Mouse (Mus musculus) ES-E14 (cell line): ENCODE measurements around the gene Lrrc57. TPM values are rescaled to one million over a fixed set of nuclear protein-coding genes. Genes with fewer than 3 reads are reported as not detected.

Experiments used
- DNase-seq: peaks from one replicate; pipeline ENCODE4 v3.0.0-alpha.2; 2013; ENCODE audit warnings: low read depth, low spot score
- H3K27ac ChIP-seq: 2 replicates; pipeline ENCODE4 v1.5.1; 2012; ENCODE audit warnings: low read depth, mild to moderate bottlenecking, low read length, moderate library complexity, mixed read lengths; ENCODE audit not compliant: poor library complexity, insufficient read depth, severe bottlenecking
- H3K36me3 ChIP-seq: 2 replicates; pipeline ENCODE4 v1.6.1; 2012; ENCODE audit warnings: mild to moderate bottlenecking, low read length, moderate library complexity, mixed read lengths; ENCODE audit not compliant: control insufficient read depth, poor library complexity, insufficient read depth, severe bottlenecking
- H3K4me1 ChIP-seq, 2 experiments: fragments of 150-350 bp in 1 of 2; sonication (generic) in 1 of 2; 2 replicates each; pipeline ENCODE4 v1.6.1; 2012; ENCODE audit warnings: low read length in 2 of 2, mild to moderate bottlenecking in 1 of 2, mixed read lengths in 1 of 2; ENCODE audit not compliant: control insufficient read depth in 2 of 2, insufficient read depth in 2 of 2, poor library complexity in 1 of 2
- H3K4me3 ChIP-seq, 2 experiments: fragments of 150-350 bp in 1 of 2; sonication (generic) in 1 of 2; 2 replicates each; pipeline ENCODE4 v1.5.1; 2012; ENCODE audit warnings: low read length in 2 of 2, low read depth in 1 of 2, mild to moderate bottlenecking in 1 of 2, mixed read lengths in 1 of 2; ENCODE audit not compliant: insufficient read depth in 1 of 2, poor library complexity in 1 of 2, severe bottlenecking in 1 of 2
- H3K9ac ChIP-seq: 2 replicates; pipeline ENCODE4 v1.6.1; 2012; ENCODE audit warnings: low read depth, mild to moderate bottlenecking, low read length, mixed read lengths; ENCODE audit not compliant: poor library complexity, insufficient read depth, severe bottlenecking
- H3K9me3 ChIP-seq: fragments of 150-350 bp; sonication (generic); 2 replicates; pipeline ENCODE4 v1.6.1; 2012; ENCODE audit warnings: low read depth, mild to moderate bottlenecking, low read length; ENCODE audit not compliant: control insufficient read depth, insufficient read depth
- CHD2 ChIP-seq: IDR thresholded peaks from 2 replicates; pipeline ENCODE4 v1.6.1; 2014; ENCODE audit warnings: mild to moderate bottlenecking, low read depth, low read length, inconsistent platforms
- HCFC1 ChIP-seq: IDR thresholded peaks from 2 replicates; pipeline ENCODE4 v1.6.1; 2012; ENCODE audit warnings: low read length, inconsistent platforms, borderline replicate concordance; ENCODE audit not compliant: insufficient read depth
- MAFK ChIP-seq: IDR thresholded peaks from 2 replicates; pipeline ENCODE4 v1.6.1; 2014; ENCODE audit warnings: mild to moderate bottlenecking, low read depth, low read length, inconsistent platforms; ENCODE audit not compliant: insufficient read depth
- ZC3H11A ChIP-seq: IDR thresholded peaks from 2 replicates; pipeline ENCODE4 v1.6.1; 2012; ENCODE audit warnings: low read depth, mild to moderate bottlenecking, inconsistent platforms, low read length, borderline replicate concordance
- ZNF384 ChIP-seq: IDR thresholded peaks from 2 replicates; pipeline ENCODE4 v1.6.1; 2012; ENCODE audit warnings: low read depth, low read length, inconsistent platforms
- in situ Hi-C, 2 experiments: fragments of 600-800 bp; cut with MboI; formaldehyde crosslinking; loops; one replicate each; pipeline ENCODE4 v1.15.1; 2025; ENCODE audit warnings: low sequenced_read_pairs in 2 of 2, inconsistent platforms in 1 of 2; ENCODE audit not compliant: unreplicated experiment in 2 of 2
- total RNA-seq: library from RNA; depleted of rRNA; stranded (reverse); fragments of 300-350 nt; gene quantifications from 2 replicates; pipeline ENCODE4 v1.2.3, GENCODE M21; 2012; rRNA removed

Gene Lrrc57
- total RNA-seq, 1 experiment: 14.7 TPM

DNA sequence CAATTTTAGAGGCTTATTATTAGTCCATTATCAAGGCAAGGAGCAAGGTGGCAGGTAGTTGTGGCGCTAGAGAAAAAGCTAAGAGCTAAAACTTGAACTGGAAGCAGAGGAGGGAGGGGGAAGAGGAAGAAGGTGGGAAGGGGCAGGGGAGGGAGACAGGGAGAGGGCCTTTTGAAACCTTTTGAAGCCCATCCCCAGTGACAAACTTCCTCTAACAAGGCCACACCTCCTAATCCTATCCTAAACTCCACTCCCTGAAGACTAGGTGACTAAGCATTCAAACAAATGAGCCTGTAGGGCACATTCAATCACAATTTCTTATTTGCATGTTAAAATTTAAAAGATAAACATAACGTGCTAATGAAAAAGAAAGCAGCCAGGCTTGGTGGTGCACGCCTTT, 50.5 kb downstream of the Lrrc57 start:
- TF ChIP-seq HCFC1 (no peak), CHD2 (no peak), ZC3H11A (no peak), ZNF384 (no peak), MAFK (no peak)
- DNase-seq: no peak
- no peak overlapping the region; the same call in 1 of the 2 replicates for H3K9ac ChIP-seq
- H3K27ac ChIP-seq: no peak overlapping the region
- no peaks in the 10 kb centered on the region for H3K9me3 ChIP-seq
- H3K4me1 ChIP-seq: peaks cover 2% of the 10 kb centered on the region in 2 experiments; a peak in 3 of 4 replicates
- H3K36me3 ChIP-seq: peaks cover 4% of the 10 kb centered on the region
- in situ Hi-C loops: no loop called here
- H3K4me3 ChIP-seq: no peak overlapping the region

DNA sequence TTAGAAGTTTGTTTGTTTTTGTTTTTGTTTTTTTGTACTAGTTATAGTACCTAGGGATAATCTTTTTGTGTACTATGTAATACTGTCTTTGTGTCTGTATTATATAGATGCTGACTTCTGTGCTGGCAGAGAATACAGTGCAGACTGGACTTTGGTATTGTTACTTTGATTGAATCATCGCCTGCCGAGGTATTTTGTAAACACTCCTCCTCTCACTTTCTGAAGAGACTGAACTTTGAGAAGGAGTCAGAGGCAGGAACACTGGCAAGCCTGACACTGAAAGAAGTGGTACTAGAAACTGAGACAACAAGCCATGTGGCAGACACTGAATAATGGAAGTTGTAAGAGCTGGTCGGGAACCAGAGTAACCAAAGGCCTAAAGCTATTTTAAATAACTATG, 52.5 kb downstream of the Lrrc57 start:
- no peak overlapping the region for H3K9ac ChIP-seq
- in situ Hi-C loops: no loop called here
- TF ChIP-seq HCFC1 (no peak), MAFK (no peak), ZC3H11A (no peak), ZNF384 (no peak), CHD2 (no peak)
- no peaks in the 10 kb centered on the region for H3K9me3 ChIP-seq
- DNase-seq: no peak
- no peak overlapping the region for H3K27ac ChIP-seq
- no peak overlapping the region for H3K4me3 ChIP-seq
- peaks cover under 1 to 3% of the 10 kb centered on the region in 2 experiments; a peak in 3 of 4 replicates for H3K4me1 ChIP-seq
- peaks cover 9% of the 10 kb centered on the region for H3K36me3 ChIP-seq

Other genes starting within 250 kb of the Lrrc57 start
- 5.1 TPM in 2 replicates for gene Ganc, start 205.6 kb downstream of the Lrrc57 start, total RNA-seq
- 71.0 and 71.7 TPM in 2 replicates for gene Tmem87a, start 205.4 kb downstream of the Lrrc57 start, total RNA-seq
- gene Capn3, start 153.5 kb downstream of the Lrrc57 start, total RNA-seq: 8.6 and 11.3 TPM in 2 replicates
- gene Zfp106, start 45.7 kb downstream of the Lrrc57 start, total RNA-seq: 117 and 119 TPM in 2 replicates
- gene Snap23, start 41.8 kb downstream of the Lrrc57 start, total RNA-seq: 29.8 and 40.0 TPM in 2 replicates
- 13.6 and 18.6 TPM in 2 replicates for gene Haus2, start 137 bp downstream of the Lrrc57 start, total RNA-seq
- gene Stard9, start 19.6 kb upstream of the Lrrc57 start, total RNA-seq: 3.5 and 6.3 TPM in 2 replicates
- gene Cdan1, start 240.6 kb upstream of the Lrrc57 start, total RNA-seq: 22.4 and 31.6 TPM in 2 replicates
- 6.0 TPM in 2 replicates for gene Ttbk2, start 241.1 kb upstream of the Lrrc57 start, total RNA-seq